Mouse (Mus musculus): ENCODE data around the gene Cntn4.

Cntn4 gene

GRCm38 (mm10) chr6:106408634-106409033 is 731.2 kb downstream of the Cntn4 start:
- no peaks in the 10 kb centered on the region for H3K4me1 ChIP-seq (replicated peaks; ENCODE audit: low read depth, low read length)
- H3K27me3 ChIP-seq (ENCODE audit: insufficient read depth, low read length) = no peaks in the 10 kb centered on the region
- TF ChIP-seq POU5F1 (IDR thresholded peaks at IDR 0.05; ENCODE audit: borderline replicate concordance, low read length) = no peak
- no peak for TF ChIP-seq CTCF (conservative IDR thresholded peaks at IDR 0.05; ENCODE audit: low read length)
- TF ChIP-seq NANOG (IDR thresholded peaks at IDR 0.05; ENCODE audit: borderline replicate concordance, low read length) = no peak
- H3K4me3 ChIP-seq (replicated peaks; ENCODE audit: low read length) = no peak overlapping the region
- H3K36me3 ChIP-seq (ENCODE audit: insufficient read depth, low read length) = no peaks in the 10 kb centered on the region
- no peaks in the 10 kb centered on the region for H3K9me3 ChIP-seq (ENCODE audit: low read length)

DNA sequence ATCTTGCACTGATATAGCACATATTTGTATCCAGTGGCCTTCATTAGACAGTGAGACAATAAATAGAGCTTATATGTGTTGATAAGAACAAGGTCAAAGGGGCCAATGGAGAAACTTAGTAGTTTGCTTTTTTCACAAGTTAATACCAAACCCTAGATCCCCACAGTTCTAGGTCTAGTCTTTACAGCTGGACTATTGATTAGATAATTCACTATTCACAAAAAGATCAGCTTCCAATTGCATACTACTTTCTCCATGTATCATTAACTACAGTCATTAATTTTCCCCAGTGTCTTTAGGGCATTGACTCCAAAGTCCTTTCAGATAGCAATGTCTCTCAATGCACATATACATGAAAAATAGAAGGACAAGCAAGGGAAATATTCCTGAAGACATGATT is 745.5 kb downstream of the Cntn4 start:
- TF ChIP-seq POU5F1 (IDR thresholded peaks at IDR 0.05; ENCODE audit: borderline replicate concordance, low read length) = no peak
- TF ChIP-seq NANOG (IDR thresholded peaks at IDR 0.05; ENCODE audit: borderline replicate concordance, low read length) = no peak
- no peak for TF ChIP-seq CTCF (conservative IDR thresholded peaks at IDR 0.05; ENCODE audit: low read length)
- Histone ChIP-seq H3K36me3 (ENCODE audit: insufficient read depth, low read length) (no peaks in the 10 kb centered on the region), H3K4me3 (replicated peaks; ENCODE audit: low read length) (no peak overlapping the region), H3K4me1 (replicated peaks; ENCODE audit: low read depth, low read length) (no peaks in the 10 kb centered on the region), H3K27me3 (ENCODE audit: insufficient read depth, low read length) (no peaks in the 10 kb centered on the region), H3K9me3 (ENCODE audit: low read length) (no peaks in the 10 kb centered on the region)

DNA sequence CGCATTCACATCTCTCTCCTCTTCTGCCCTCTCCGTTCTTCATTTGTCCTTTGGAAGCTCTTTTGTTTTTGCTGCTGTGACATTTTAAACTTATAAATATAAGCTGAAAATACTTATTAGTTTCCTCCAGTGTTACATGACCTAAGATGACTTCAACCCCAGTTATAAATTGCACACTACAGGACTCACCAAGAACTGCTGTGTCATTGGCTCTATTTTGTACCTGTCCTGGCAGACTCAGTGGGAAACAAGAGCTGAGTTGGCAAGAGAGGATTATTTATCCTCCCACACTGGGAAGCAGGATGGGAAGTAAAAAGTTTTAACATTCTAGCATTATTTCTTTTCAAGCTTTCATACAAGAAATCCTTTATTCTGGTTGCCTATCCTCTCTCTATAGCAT is 746.0 kb downstream of the Cntn4 start:
- TF ChIP-seq CTCF (conservative IDR thresholded peaks at IDR 0.05; ENCODE audit: low read length) (no peak), NANOG (IDR thresholded peaks at IDR 0.05; ENCODE audit: borderline replicate concordance, low read length) (no peak), POU5F1 (IDR thresholded peaks at IDR 0.05; ENCODE audit: borderline replicate concordance, low read length) (no peak)
- H3K9me3 ChIP-seq (ENCODE audit: low read length) = no peaks in the 10 kb centered on the region
- no peaks in the 10 kb centered on the region for H3K4me1 ChIP-seq (replicated peaks; ENCODE audit: low read depth, low read length)
- no peaks in the 10 kb centered on the region for H3K36me3 ChIP-seq (ENCODE audit: insufficient read depth, low read length)
- H3K27me3 ChIP-seq (ENCODE audit: insufficient read depth, low read length) = no peaks in the 10 kb centered on the region
- H3K4me3 ChIP-seq (replicated peaks; ENCODE audit: low read length) = no peak overlapping the region

GRCm38 (mm10) chr6:106426615-106427014 is 749.2 kb downstream of the Cntn4 start:
- no peaks in the 10 kb centered on the region for H3K9me3 ChIP-seq (ENCODE audit: low read length)
- no peaks in the 10 kb centered on the region for H3K27me3 ChIP-seq (ENCODE audit: insufficient read depth, low read length)
- TF ChIP-seq CTCF (conservative IDR thresholded peaks at IDR 0.05; ENCODE audit: low read length) = no peak
- TF ChIP-seq NANOG (IDR thresholded peaks at IDR 0.05; ENCODE audit: borderline replicate concordance, low read length) = no peak
- H3K36me3 ChIP-seq (ENCODE audit: insufficient read depth, low read length) = no peaks in the 10 kb centered on the region
- no peaks in the 10 kb centered on the region for H3K4me1 ChIP-seq (replicated peaks; ENCODE audit: low read depth, low read length)
- no peak overlapping the region for H3K4me3 ChIP-seq (replicated peaks; ENCODE audit: low read length)

DNA sequence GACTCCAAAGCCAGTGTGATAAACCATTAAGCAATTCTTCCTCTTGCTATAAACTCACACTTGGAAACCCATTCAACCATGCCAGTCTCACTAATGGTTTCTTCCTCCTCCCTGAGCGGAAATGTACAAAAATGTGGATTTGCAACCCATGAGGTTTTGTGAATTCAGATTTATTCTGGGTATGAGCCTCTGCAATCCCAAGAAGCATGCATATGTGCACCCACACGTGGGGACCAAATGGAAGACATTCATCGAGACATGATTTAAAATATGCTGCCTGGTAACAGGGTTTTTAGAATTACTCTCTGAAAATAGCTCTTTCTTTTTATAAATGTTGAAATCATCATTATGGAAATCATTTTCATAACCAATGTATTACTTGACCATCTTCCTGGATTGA is 754.0 kb downstream of the Cntn4 start:
- Histone ChIP-seq H3K4me3 (replicated peaks; ENCODE audit: low read length) (no peak overlapping the region), H3K36me3 (ENCODE audit: insufficient read depth, low read length) (no peaks in the 10 kb centered on the region), H3K9me3 (ENCODE audit: low read length) (no peaks in the 10 kb centered on the region), H3K27me3 (ENCODE audit: insufficient read depth, low read length) (no peaks in the 10 kb centered on the region), H3K4me1 (replicated peaks; ENCODE audit: low read depth, low read length) (no peaks in the 10 kb centered on the region)
- no peak for TF ChIP-seq NANOG (IDR thresholded peaks at IDR 0.05; ENCODE audit: borderline replicate concordance, low read length)
- no peak for TF ChIP-seq CTCF (conservative IDR thresholded peaks at IDR 0.05; ENCODE audit: low read length)

- H3K36me3 ChIP-seq (ENCODE audit: insufficient read depth, low read length) = no peaks in the 10 kb centered on the region
- TF ChIP-seq NANOG (IDR thresholded peaks at IDR 0.05; ENCODE audit: borderline replicate concordance, low read length) (no peak), POU5F1 (IDR thresholded peaks at IDR 0.05; ENCODE audit: borderline replicate concordance, low read length) (no peak), CTCF (conservative IDR thresholded peaks at IDR 0.05; ENCODE audit: low read length) (no peak)
- H3K4me1 ChIP-seq (replicated peaks; ENCODE audit: low read depth, low read length) = no peaks in the 10 kb centered on the region
- no peaks in the 10 kb centered on the region for H3K27me3 ChIP-seq (ENCODE audit: insufficient read depth, low read length)
- no peak overlapping the region for H3K4me3 ChIP-seq (replicated peaks; ENCODE audit: low read length)
- no peaks in the 10 kb centered on the region for H3K9me3 ChIP-seq (ENCODE audit: low read length)
These were observed 763.3 kb downstream of the Cntn4 start for GRCm38 (mm10) chr6:106440786-106441185.

GRCm38 (mm10) chr6:106441246-106441645 is 763.8 kb downstream of the Cntn4 start:
- Histone ChIP-seq H3K4me3 (replicated peaks; ENCODE audit: low read length) (no peak overlapping the region), H3K4me1 (replicated peaks; ENCODE audit: low read depth, low read length) (no peaks in the 10 kb centered on the region), H3K27me3 (ENCODE audit: insufficient read depth, low read length) (no peaks in the 10 kb centered on the region), H3K36me3 (ENCODE audit: insufficient read depth, low read length) (no peaks in the 10 kb centered on the region), H3K9me3 (ENCODE audit: low read length) (no peaks in the 10 kb centered on the region)
- no peak for TF ChIP-seq POU5F1 (IDR thresholded peaks at IDR 0.05; ENCODE audit: borderline replicate concordance, low read length)
- TF ChIP-seq NANOG (IDR thresholded peaks at IDR 0.05; ENCODE audit: borderline replicate concordance, low read length) = no peak
- no peak for TF ChIP-seq CTCF (conservative IDR thresholded peaks at IDR 0.05; ENCODE audit: low read length)

DNA sequence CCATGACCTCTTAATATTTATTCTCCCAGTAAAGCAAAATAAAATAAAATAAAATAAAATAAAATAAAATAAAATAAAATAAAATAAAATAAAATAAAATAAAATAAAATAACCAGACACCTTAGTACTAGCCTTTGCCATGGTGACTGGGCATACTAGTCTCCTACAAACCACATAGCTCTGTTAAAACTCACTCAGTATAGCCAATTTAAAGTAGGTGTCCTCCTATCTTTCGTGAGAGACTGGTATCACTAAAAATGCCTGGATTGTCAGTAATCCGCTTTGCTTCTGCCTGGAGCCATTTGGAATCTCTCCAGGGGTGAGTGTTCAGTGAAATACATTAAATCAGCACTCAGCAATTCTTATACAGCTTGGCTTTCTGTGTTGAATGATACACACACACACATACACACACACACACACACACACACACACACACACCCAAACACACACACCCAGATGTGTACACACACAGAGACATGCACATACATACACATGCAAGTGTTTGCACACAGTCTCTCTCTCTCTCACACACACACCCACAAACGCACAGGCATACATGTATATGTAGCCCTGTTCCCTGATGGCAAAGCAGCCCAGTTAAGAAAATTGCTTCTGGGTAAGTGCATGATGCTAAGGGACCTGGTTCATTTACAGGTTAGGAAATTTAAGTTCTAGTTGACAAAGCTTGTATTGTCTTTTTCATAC is 776.8 kb downstream of the Cntn4 start:
- Histone ChIP-seq H3K4me1 (replicated peaks; ENCODE audit: low read depth, low read length) (no peaks in the 10 kb centered on the region), H3K4me3 (replicated peaks; ENCODE audit: low read length) (no peak overlapping the region), H3K36me3 (ENCODE audit: insufficient read depth, low read length) (no peaks in the 10 kb centered on the region), H3K9me3 (ENCODE audit: low read length) (no peaks in the 10 kb centered on the region), H3K27me3 (ENCODE audit: insufficient read depth, low read length) (no peaks in the 10 kb centered on the region)
- TF ChIP-seq POU5F1 (IDR thresholded peaks at IDR 0.05; ENCODE audit: borderline replicate concordance, low read length) = no peak
- TF ChIP-seq NANOG (IDR thresholded peaks at IDR 0.05; ENCODE audit: borderline replicate concordance, low read length) = no peak
- TF ChIP-seq CTCF (conservative IDR thresholded peaks at IDR 0.05; ENCODE audit: low read length) = no peak

DNA sequence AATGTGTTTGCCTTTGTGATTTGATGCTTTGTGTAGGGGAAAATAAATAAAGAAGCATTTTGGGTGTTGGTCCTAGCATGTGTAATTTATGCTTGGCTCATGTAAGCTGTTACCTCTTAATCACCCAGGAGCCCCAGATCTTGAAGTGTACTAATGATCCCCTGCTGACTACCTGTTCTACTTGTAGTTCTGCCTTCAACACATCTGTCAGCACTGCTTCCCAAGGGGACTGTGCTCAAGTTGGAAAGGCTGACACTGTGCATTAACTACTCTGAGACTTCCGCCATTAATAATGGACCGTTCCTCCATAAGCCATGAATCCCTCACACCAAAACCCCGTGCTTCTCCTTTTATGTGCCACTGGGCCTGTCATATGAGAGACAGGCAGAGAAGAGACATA is 778.2 kb downstream of the Cntn4 start:
- no peak overlapping the region for H3K4me3 ChIP-seq (replicated peaks; ENCODE audit: low read length)
- no peaks in the 10 kb centered on the region for H3K27me3 ChIP-seq (ENCODE audit: insufficient read depth, low read length)
- no peaks in the 10 kb centered on the region for H3K9me3 ChIP-seq (ENCODE audit: low read length)
- no peaks in the 10 kb centered on the region; the same call in 1 of the 2 replicates for H3K4me1 ChIP-seq (replicated peaks; ENCODE audit: low read depth, low read length)
- no peaks in the 10 kb centered on the region for H3K36me3 ChIP-seq (ENCODE audit: insufficient read depth, low read length)
- TF ChIP-seq NANOG (IDR thresholded peaks at IDR 0.05; ENCODE audit: borderline replicate concordance, low read length) (no peak), CTCF (conservative IDR thresholded peaks at IDR 0.05; ENCODE audit: low read length) (no peak), POU5F1 (IDR thresholded peaks at IDR 0.05; ENCODE audit: borderline replicate concordance, low read length) (no peak)
